Mouse (Mus musculus) right cerebral cortex, postnatal 25 days (tissue): Measurements from ENCODE around the gene Zswim8.
A peak's percentile ranks its signal among the peaks of the same experiment; 100 is the strongest.

Experiments
- DNase-seq: peaks from one replicate; pipeline ENCODE4 v3.0.0; 2022

Zswim8 gene

DNA sequence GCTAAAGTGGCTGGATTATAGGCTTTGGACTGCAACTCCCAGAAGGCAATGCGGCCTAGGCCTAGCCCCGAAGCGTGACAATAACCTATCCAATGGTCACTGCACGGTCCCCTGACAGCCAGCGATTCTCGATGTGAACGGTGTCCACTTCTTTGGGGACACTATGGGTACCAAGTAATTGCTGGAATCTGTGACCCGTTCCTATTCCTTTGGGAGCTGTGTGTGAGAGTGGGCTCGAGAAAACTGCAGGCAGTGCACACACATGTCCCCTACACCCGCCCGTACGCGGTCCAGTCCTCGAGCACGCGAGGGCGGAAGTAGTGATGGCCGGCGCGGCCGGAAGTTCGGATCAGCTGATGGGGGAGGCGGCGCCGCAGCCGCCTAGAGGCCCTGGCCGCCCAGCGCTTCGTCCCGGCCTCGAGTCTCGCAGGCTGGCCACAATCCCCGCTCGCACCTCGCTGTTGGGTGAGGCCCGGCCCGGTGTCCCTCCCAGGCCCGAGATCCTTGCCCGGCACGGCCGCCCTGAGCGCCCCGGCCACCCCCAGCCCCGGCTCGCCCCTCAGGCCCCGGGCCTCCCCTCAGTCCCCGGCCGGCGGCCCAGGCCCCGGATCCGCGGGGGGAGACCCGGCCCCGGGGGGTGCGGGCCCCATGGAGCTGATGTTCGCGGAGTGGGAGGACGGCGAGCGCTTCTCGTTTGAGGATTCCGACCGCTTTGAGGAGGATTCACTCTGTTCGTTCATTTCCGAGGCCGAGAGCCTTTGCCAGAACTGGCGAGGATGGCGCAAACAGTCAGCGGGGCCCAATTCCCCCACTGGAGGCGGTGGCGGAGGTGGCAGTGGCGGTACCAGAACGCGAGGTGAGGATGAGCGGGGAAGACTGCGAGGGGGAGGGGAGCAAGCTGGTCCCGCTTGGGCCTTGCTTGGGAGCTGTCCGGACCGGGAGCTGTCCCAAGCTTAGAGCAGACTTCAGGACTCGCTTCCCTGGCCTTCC is at the start of gene Zswim8:
Gene Zswim8 (plus strand): TSS at position 352 of the 990 bp plus-strand sequence.
- DNase-seq: peak; percentile 94

DNA sequence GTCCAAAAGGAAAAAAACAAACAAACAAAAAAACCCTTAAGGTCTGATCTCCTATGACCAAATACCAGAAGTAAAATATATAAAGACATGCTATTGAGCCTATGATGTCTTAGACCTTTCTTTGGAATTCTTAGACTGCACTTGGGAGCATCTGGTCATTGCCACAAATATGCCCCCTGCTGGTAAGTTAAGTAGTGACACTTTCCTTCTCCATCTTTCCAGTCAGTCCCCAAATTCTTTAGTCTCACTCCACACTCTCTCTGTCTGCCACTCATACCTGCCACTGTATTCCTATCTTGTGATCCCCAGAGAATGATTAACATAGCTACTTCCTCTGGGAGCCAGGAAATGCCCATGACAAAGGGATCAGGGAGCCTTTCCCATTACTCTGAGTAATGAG is 49.0 kb upstream of the Zswim8 start:
- no peak for DNase-seq

DNA sequence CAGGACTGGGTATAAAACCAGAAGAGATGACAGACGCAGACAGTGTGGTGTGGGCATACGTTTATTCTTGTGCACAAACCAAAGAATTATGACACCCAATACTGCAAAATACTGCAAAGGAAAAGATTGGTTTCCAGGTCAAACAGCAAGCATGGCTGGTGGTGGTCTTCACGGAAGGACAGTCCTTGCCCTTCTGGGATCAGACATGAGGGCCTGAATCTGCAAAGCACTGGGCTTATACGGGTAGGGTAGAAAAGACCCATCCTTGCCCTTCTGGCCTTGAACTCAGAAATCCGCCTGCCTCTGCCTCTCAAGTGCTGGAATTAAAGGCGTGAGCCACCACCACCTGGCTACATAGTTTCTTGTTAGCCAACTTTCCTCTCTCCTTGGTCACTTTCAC is 48.5 kb upstream of the Zswim8 start:
- no peak for DNase-seq

DNA sequence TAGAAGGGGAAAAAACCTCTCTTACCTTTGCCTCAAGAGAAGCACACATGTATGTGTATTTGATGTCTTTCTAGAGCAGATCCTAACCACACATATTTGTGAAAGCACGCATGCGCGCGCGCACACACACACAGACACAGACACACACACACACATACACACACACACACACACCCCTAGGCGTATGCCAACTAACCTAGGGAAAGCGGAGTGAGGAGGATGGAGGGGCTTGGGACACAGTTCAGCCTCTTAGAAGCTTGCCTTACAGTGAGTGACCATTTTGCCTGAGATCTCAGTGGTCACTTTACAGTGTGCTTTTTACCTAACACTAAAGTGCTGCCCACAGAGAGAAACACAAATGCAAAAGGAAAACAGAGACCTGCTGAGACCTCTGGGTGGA is 47.7 kb upstream of the Zswim8 start:
- DNase-seq: no peak

DNA sequence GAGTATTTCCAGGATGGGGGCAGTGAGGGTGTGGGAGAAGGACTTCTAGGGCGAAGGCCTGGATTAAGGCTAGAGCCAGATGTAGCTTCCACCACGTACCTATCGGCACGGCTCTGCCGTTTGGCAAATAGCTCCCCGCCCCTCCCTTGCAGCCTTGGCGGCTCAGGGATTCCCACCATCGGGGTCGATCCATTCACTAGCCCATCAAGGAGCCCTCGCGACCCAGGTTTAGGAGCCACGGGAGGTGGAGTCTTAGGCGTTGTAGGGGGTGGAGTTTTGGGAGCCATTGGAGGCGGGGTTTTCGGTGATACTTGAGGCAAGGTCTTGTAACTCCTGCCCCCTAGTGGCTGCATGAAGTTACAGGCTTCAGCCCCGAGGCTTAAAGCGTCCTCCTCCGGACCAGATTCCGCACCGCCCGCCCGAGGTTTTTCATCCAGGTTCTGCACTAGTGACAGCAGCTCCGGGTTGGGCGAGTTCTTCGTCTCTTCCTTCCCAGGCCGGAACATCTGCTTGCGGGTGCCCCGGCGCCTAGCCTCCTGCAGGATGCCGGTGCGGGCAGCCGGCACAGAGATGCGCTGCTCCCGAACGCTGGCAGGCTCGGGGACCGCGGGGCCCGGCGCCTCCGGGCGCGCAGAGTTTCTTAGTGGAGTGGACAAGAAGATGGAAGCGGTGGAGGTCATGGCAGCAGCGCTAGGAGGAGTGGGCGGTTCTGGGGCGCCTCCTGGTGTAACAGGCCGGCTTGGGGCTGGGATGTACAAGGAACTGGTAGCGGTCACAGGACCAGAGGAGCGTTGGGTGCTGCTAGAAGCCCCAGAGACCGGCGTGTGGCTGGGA is 46.3 kb upstream of the Zswim8 start:
- DNase-seq: peak; percentile 91

DNA sequence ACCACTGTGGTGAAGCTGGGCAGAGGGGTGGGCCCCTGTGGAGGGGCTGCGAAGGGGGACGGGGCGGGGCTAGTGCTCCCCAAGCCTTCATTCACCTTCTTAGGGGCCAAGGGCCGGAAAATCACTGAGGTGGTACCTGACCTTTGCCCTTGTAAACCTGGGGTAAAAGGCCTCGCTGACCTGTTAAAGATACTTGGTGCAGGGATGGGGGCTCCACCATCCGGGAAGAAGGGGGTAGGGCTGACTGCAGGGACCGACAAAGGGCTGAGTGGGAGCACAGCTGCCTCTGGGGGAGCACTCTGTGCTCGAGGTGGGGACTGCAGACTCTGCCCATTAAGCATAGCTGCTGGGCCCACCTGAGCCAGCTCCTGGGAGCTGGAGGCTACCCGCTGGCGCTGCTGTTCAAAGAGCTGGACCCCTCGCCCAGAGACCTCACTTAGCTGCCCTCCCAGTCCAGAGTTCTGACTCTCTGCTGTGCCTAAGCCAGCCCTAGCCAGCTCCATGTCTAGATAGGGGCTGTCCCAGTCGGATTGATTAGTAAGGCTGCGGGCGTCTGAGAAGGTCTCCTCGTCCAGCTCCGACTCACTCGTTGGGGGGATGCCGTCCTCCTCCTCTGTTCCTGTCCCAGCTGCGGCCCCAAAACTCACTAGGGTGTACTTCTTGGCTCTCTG is 45.6 kb upstream of the Zswim8 start:
- peak; percentile 23 for DNase-seq

DNA sequence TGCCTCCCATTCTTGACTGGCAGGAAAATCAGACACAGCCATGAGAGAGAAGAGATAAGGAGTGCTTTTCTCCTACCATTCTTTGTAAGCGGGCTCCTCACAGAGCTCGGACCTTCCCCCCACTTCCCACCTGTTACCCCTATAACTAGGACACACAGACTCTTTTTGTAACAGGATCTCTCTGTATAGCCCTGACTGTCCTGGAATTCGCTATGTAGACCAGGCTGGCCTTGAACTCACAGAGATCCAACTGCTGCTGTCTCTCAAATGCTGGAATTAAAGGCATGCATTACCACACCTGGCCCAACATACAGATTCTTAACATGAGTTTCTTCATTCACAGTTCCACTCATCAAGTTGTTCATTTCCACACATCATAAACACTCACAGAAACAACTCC is 44.6 kb upstream of the Zswim8 start:
- no peak for DNase-seq

DNA sequence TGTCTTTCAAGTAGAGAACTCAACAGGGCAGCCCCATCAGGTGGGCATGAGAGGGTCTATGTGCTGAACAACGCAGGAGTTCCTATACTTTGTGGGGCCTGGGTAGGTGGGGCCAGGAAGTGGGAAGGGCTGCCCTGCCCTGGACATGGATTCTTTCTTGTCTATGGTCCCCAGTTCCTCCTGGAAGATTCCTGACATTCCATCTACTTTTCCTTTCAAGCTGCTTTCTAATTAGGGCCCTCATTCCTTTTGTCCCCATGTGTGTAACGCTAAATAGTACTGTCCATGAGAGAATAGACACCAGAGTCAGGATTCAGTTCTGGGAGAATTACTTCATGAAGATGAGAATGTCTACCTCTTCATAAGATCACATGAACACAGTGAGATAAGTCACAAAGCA is 43.8 kb upstream of the Zswim8 start:
- DNase-seq: no peak

DNA sequence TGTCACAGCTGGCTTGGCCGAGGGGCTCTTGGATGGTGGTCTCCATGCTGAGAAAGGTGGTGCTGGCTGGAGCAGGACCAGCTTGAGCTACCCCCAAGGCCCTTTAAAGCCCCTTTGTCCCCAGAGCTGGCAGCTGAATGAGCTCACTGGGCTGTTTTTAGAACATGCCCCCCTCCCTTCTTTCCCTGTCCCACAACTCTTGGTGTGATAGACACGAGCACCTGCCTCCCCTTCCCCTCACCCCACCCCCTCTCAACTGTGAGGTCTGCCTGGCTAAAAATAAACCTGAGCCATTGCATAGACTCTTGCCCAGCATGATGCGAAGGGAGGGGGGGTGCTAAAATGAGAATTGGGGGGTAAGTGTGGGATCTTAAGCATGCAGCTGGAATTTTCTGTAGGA is 42.9 kb upstream of the Zswim8 start:
- DNase-seq: no peak

DNA sequence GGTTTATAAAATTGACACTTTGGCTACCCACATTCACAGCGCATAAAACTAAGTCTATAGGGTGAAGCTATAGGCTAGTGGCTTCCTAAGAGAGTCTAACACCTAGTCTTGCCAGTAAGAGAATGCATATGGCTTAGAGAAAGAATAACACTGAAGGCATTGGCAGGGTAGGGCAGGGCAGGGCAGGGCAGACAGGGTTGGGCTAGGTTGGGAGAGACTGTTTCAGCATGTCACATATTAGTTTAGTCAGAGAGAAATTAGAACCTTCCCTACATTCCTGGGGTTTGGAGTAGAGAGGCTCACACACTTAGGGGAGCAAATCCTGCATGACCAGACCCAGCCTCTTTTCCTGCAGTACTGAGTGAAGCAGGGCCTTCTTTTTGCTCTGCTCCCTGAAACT is 39.9 kb upstream of the Zswim8 start:
- DNase-seq: no peak

DNA sequence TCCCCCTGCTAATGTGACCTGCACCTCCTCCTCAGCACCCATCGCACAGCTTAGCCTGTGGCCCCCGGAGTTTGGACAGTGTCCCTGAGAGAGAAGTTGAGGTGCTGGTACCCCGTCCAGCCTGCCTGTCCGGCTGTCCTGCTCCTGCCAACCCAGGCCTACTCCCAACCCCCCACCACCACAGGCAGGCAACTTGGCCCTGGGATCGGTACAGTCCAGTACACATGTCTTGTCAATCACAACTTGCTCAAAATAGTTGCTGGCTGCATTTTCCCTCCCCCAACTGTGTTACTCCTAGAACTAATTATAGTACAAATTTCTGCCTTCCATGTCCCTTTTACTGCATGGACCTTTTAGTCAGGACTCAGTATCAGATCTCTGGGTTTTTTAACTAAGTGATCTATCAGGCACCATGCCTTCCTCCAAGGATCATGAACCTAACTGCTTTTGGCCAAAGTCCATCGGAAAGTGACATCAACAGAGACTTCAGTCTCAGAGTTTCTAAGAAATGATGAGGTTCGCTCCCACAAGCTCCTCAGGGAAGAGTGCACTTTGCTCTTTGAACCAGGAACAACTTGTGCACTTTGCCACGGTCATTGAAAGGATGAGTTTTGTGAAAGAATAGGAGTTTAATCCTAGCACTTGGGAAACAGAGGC is 39.1 kb upstream of the Zswim8 start, which contains the start of gene Synpo2l:
Gene Synpo2l (minus strand): TSS at position 201 of the 657 bp plus-strand sequence.
- no peak for DNase-seq

DNA sequence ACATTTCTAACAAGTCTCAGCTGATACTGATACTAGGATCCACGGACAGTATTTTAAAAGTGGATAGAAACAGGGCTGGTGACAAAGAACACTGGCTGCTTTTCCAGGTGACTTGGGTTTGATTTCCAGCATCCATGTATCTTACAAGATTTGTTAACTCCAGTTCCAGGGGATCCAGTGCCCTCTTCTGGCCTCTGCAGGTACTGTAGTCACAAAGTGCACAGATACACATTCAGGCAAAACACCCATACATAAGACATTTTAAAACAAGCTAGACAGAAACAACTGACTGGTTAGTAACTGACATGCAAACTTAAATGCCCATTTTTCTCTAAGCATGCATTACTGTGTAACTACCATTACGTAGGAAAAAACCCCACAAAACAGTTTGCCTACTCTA is 34.4 kb upstream of the Zswim8 start:
- no peak for DNase-seq

DNA sequence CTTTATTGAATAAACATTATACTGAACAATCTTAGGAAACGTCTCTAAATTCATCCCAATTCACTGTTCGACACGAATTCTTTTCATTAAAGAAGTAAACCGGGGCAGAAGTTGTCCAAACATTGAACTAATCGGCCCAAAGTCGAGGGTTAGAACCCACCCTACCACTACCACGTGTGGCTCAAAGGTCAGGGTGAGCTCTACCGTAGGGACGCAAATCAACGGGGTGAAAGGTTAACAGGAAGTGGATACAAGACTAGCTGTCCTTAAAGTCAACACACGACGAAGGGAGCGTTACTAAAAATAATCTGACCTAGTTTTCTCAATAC is 33.7 kb upstream of the Zswim8 start:
- DNase-seq: peak; percentile 31

DNA sequence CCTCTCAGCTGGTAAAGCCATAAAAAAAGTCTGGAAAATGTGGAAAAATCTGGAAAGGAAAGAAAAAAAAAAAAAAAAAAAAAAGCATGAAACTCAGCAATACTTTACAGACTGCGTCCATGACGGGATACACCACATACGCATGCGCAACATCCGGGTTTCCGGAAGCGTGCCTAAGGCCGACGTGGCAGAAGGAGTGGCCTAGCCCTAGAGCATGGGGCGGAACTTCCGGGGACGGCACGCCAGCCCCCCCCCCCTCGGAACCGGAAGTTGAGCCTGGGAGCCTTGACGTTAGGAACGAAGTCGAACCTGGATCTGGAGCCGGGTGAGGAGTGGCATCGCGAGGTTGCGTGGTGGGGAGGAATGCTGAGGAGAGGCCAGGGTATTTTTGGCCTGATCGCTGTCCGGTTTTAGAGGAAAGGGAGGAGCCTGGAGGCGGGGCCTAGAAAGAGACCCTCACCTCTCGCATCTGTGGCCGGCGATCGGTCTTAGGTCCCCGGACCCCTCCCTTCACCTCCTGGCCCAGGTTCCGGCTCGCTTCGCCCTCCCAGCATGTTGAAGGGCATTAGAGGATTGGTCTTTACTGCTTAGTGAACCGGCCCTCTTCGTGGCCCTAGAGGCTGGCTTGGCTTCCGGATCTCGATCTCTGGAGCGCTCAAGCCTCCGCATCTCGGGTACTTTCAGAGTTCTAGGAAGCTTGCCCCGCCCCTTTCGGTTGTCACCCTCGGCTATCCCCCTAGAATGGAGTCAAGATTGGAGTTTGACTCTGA is 33.1 kb upstream of the Zswim8 start, which contains the start of gene Sec24c:
Gene Sec24c (plus strand): TSS at position 245 of the 770 bp plus-strand sequence.
- DNase-seq: peak; percentile 97

DNA sequence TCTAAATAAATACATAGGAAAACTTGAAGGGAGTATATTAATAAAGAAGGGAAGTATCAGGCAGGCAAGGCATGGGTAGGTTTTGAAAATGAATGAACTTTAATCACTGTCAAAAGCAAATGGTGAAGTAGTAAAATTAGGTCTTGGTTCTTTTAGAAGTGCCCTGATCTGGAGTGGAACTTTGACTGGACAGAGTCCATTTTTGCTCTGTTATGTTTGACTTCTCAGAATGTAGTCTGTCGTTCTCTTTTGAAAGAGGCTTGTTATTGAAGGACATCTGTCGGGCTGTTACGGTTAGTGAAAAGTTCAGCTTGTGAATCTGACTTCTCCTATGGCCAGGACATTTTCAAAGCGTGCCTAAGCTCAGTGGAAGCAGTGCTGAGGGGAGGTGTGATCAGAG is 29.4 kb upstream of the Zswim8 start:
- DNase-seq: no peak

DNA sequence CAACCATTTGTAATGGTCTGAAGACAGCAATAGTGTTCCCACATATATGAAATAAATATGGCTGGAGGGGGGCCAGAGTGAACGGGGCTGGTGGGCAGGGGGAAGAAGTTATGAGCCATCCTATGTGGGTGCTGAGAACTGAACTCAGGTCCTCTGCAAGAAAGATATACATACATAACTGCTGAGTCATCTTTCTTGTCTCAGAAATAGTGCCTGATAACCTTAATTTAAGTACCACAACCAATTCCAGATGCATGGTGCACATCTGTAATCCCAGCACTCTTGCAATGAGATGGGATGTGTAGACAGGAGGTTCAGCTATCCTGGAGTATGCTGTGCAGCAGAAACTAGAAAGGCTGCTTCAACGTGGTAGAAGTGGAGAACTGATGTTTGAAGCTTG is 25.6 kb upstream of the Zswim8 start:
- DNase-seq: no peak

DNA sequence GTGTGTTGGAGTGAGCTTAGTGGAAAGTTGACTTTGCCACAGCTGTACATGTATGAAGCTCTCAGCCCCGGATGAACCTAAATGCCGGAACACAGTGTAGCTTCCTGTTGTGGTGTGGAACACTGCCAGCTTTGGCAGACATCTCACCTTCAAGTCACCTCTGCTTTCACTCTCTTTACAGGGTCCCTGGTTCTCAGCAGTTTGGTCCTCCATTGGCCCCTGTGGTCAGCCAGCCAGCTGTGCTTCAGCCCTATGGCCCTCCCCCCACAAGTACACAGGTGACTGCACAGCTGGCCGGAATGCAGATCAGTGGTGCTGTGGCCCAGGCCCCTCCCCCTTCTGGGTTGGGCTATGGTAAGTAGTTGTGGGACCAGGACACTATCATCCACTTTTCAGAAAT is 24.9 kb upstream of the Zswim8 start:
- DNase-seq: no peak

DNA sequence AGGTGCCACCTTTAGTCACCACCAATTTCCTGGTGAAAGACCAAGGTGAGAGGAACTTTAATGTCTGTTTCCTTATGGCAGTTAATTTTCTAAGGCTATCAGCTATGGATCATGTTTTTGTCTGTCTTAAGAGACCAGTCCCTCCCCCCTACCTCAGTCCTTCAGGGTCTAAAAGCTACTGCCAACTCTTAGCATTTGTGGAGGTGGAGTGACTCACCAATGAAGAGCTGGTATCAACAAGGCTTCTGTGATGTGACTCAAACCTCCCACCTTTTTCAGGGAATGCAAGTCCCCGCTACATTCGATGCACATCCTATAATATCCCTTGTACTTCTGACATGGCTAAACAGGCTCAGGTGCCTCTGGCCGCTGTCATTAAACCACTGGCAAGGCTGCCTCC is 20.8 kb upstream of the Zswim8 start:
- DNase-seq: no peak

DNA sequence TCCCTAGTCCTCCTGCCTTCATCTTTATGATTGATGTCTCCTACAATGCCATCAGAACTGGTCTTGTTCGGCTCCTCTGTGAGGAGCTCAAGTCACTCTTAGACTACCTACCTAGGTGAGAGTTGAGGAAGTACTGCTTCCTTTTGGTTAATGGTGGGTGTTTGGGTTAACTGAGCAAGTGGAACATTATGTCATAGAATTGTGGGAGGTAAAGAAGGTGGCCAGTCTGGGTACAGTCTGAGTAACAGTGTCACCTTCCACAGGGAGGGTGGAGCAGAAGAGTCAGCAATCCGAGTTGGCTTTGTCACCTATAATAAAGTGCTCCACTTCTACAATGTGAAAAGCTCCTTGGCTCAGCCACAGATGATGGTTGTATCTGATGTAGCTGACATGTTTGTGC is 18.3 kb upstream of the Zswim8 start:
- DNase-seq: no peak

DNA sequence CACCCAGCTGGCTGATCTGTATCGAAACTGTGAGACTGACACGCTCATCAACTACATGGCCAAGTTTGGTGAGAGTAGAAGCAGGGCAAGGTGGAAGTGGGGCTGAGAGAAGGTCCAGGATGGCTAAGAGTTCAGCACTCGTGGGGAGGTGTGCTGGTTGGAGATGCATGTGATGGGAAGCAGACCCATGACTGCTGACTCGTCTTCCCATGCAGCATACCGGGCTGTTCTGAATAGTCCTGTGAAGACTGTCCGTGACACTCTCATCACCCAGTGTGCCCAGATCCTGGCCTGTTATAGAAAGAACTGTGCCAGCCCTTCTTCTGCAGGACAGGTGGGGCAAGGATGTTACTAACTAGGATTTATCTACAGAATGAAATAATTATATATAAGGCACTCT is 15.6 kb upstream of the Zswim8 start:
- no peak for DNase-seq

DNA sequence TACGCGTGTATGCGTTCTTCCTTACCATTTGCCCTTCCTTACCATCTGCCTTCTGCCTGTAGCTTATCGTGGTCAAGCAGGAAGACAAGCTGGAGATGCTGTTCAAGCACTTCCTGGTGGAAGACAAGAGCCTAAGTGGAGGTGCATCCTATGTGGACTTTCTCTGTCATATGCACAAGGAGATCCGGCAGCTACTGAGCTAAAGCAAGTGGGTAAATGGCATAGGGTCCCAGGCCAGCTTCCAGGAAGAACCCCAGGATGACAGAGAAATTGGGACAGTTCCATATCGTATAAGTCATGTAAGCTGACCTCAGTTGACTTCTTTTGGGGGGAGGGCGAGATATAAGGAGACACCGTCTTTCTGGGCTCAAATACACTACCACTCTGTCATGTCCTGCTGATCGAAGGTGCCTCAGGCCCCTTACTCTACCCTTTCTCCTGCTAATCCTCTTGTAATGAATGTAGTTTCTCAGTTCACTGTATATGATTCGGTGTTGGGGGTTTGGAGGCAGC is 13.7 kb upstream of the Zswim8 start:
- no peak for DNase-seq
